Mouse (Mus musculus) lung, adult 10 weeks (tissue): ENCODE measurements around the gene Sele. TPM values are rescaled to one million over a fixed set of nuclear protein-coding genes. Genes with fewer than 3 reads are reported as not detected.

ENCODE experiments used
- polyA plus RNA-seq: library from polyadenylated mRNA; stranded (reverse); fragments of 350-450 nt; fragmentation: Illumina TruSeq; extraction: RNeasy Lipid Tissue Mini Kit (QIAGEN cat#74804); gene quantifications from one replicate; pipeline ENCODE4 v1.2.3, GENCODE M21; 2014; ENCODE audit warnings: low read depth, low replicate concordance; ENCODE audit not compliant: insufficient read depth

Gene Sele
- polyA plus RNA-seq: 0.32 TPM

DNA sequence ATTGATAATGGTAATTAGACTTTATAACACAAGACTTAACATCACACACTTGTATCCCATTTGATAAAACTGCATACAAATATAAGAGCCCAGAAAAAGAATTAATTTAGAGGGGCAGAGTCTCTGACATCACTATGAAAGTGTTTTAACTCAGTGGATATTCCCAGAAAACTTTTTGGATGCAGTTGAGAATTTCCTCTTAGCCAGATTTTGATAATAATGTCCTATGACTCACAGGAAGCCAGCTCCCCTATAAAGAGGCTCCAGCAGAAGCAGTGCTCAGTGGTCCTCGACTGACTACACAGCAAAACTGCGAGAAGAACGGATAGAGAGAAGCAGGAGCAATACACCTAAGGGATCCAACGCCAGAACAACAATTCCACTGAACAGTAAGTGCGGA is at the start of gene Sele:
Sele (plus strand) TSS at position 301 of the 400 bp plus-strand sequence.

DNA sequence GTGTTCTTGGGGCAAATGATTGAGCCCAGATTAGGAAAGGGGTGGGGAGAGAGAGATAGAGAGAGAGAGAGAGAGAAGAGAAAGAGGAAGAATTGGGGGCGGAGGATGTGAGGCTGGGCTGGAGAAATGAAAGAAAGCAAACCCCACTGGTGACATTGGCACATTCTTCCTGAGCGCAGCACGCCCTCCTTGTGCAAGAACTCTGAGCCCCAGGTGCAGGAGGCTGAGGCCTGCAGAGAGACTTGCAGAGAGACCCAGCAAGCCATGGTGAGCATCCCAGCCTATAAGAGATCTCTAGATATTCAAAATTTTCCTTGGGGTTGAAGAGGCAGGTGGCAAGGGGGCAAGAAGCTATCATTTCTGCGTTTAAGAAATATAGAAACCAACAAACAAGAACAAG is 13.9 kb downstream of the Sele start, which contains the start of gene Sell:
Sell (plus strand) TSS at position 58 of the 400 bp plus-strand sequence.

Other genes with a start within 250 kb of the Sele start
- gene Scyl3, start 119.1 kb upstream of the Sele start, polyA plus RNA-seq: 8.4 TPM
- gene BC055324, start 53.4 kb upstream of the Sele start, polyA plus RNA-seq: 0.61 TPM
- 6.2 TPM for gene Mettl18, start 53.3 kb upstream of the Sele start, polyA plus RNA-seq
- 30.2 TPM for gene Sell, start 13.7 kb downstream of the Sele start, polyA plus RNA-seq
- 1.7 TPM for gene Selp, start 67.0 kb downstream of the Sele start, polyA plus RNA-seq
- 0.51 TPM for gene F5, start 103.6 kb downstream of the Sele start, polyA plus RNA-seq
- 2.6 TPM for gene Slc19a2, start 200.8 kb downstream of the Sele start, polyA plus RNA-seq
- 15.5 TPM for gene Ccdc181, start 227.4 kb downstream of the Sele start, polyA plus RNA-seq